Mouse (Mus musculus) embryonic facial prominence, embryonic 13.5 days (tissue): Measurements from ENCODE around the gene Rin3. TPM values are rescaled to one million over a fixed set of nuclear protein-coding genes. Genes with fewer than 3 reads are reported as not detected.

Experiments
- ATAC-seq: fragments of 200-750 bp; cut with Nextera tagmentation; 2 replicates; pipeline ENCODE4 v1.8.0; 2017; ENCODE audit warnings: low read depth; ENCODE audit not compliant: insufficient number of reproducible peaks, insufficient read depth, low FRiP score, low TSS enrichment
- H3K27ac ChIP-seq: fragments of 300-500 bp; sonication (generic); 2 replicates; pipeline ENCODE4 v1.5.1; 2015; ENCODE audit warnings: moderate library complexity, mild to moderate bottlenecking, inconsistent platforms
- H3K27me3 ChIP-seq: fragments of 300-500 bp; sonication (generic); 2 replicates; pipeline ENCODE4 v1.6.1; 2015; ENCODE audit warnings: mild to moderate bottlenecking, inconsistent platforms
- H3K36me3 ChIP-seq: fragments of 300-500 bp; sonication (generic); 2 replicates; pipeline ENCODE4 v1.6.1; 2015; ENCODE audit warnings: mild to moderate bottlenecking, inconsistent platforms
- H3K4me1 ChIP-seq: fragments of 300-500 bp; sonication (generic); 2 replicates; pipeline ENCODE4 v1.6.1; 2015; ENCODE audit warnings: inconsistent platforms
- H3K4me2 ChIP-seq: fragments of 300-500 bp; sonication (generic); 2 replicates; pipeline ENCODE4 v1.6.1; 2015; ENCODE audit warnings: moderate library complexity, mild to moderate bottlenecking, inconsistent platforms
- H3K4me3 ChIP-seq: fragments of 300-500 bp; sonication (generic); 2 replicates; pipeline ENCODE4 v1.5.1; 2015; ENCODE audit warnings: mild to moderate bottlenecking, inconsistent platforms
- H3K9ac ChIP-seq: fragments of 300-500 bp; sonication (generic); 2 replicates; pipeline ENCODE4 v1.6.1; 2015; ENCODE audit warnings: mild to moderate bottlenecking, inconsistent platforms
- H3K9me3 ChIP-seq: fragments of 300-500 bp; sonication (generic); 2 replicates; pipeline ENCODE4 v1.6.1; 2016; ENCODE audit warnings: inconsistent platforms
- WGBS: fragments of 180-500 bp; shearing (Covaris S2); methylation state at CpG from one replicate; pipeline ENCODE4 v1.1.7; 2015; ENCODE audit warnings: mixed read lengths; 5-methylcytosine and 5-hydroxymethylcytosine counted together
- polyA plus RNA-seq: library from polyadenylated mRNA; unstranded; fragments of >200 nt; fragmentation: Nextera tagmentation; extraction: Ambion mirVana; gene quantifications from 2 replicates; pipeline ENCODE4 v1.2.1, GENCODE M21; 2015

Gene Rin3
- polyA plus RNA-seq, 1 experiment from 2014 or later = 6.1 TPM

GRCm38 (mm10) chr12:102387219-102387917 is 104.5 kb downstream of the Rin3 start:
- no peak overlapping the region for H3K27ac ChIP-seq
- H3K9me3 ChIP-seq = no peaks in the 10 kb centered on the region
- no peaks in the 10 kb centered on the region for H3K36me3 ChIP-seq
- no peak overlapping the region for H3K4me2 ChIP-seq
- no peak overlapping the region for H3K9ac ChIP-seq
- ATAC-seq = peak; percentile 28; the same call in 1 of the 2 replicates
- H3K27me3 ChIP-seq = no peaks in the 10 kb centered on the region
- H3K4me1 ChIP-seq = no peaks in the 10 kb centered on the region
- WGBS = 54% methylated on average over 16 of the region's 16 CpGs
- no peak overlapping the region for H3K4me3 ChIP-seq

GRCm38 (mm10) chr12:102390042-102390441 is 107.2 kb downstream of the Rin3 start:
- no peaks in the 10 kb centered on the region for H3K9me3 ChIP-seq
- no peak overlapping the region for H3K4me3 ChIP-seq
- H3K9ac ChIP-seq = no peak overlapping the region
- no peaks in the 10 kb centered on the region for H3K4me1 ChIP-seq
- 29% methylated on average over 8 of the region's 8 CpGs for WGBS
- H3K27me3 ChIP-seq = no peaks in the 10 kb centered on the region
- no peak for ATAC-seq
- no peak overlapping the region for H3K27ac ChIP-seq
- peaks cover 13% of the 10 kb centered on the region; the same call in 1 of the 2 replicates for H3K36me3 ChIP-seq
- H3K4me2 ChIP-seq = no peak overlapping the region

GRCm38 (mm10) chr12:102391109-102391508 is 108.3 kb downstream of the Rin3 start:
- Histone ChIP-seq H3K27me3 (no peaks in the 10 kb centered on the region), H3K27ac (no peak overlapping the region), H3K4me1 (no peaks in the 10 kb centered on the region), H3K4me2 (no peak overlapping the region), H3K9me3 (no peaks in the 10 kb centered on the region), H3K9ac (no peak overlapping the region), H3K4me3 (no peak overlapping the region), H3K36me3 (peaks cover 19% of the 10 kb centered on the region; the same call in 1 of the 2 replicates)
- 81% methylated on average over 2 of the region's 2 CpGs for WGBS
- ATAC-seq = no peak

- 0 out of 2 replicates have a peak, but pooled peaks cover 3% of the 10 kb centered on the region for H3K4me1 ChIP-seq
- 66% methylated on average over 4 of the region's 4 CpGs for WGBS
- no peaks in the 10 kb centered on the region for H3K27me3 ChIP-seq
- H3K36me3 ChIP-seq = peaks cover 20% of the 10 kb centered on the region; the same call in 1 of the 2 replicates
- no peak overlapping the region for H3K27ac ChIP-seq
- no peak for ATAC-seq
- H3K9ac ChIP-seq = no peak overlapping the region
- no peak overlapping the region for H3K4me3 ChIP-seq
- no peaks in the 10 kb centered on the region for H3K9me3 ChIP-seq
- H3K4me2 ChIP-seq = no peak overlapping the region
Measured at GRCm38 (mm10) chr12:102391982-102392381, 109.1 kb downstream of the Rin3 start.

- H3K36me3 ChIP-seq = peaks cover 37% of the 10 kb centered on the region
- 92% methylated on average over 7 of the region's 7 CpGs for WGBS
- ATAC-seq = no peak
- H3K4me2 ChIP-seq = no peak overlapping the region
- H3K4me1 ChIP-seq = 0 out of 2 replicates have a peak, but pooled peaks cover 3% of the 10 kb centered on the region
- no peak overlapping the region for H3K9ac ChIP-seq
- H3K27me3 ChIP-seq = no peaks in the 10 kb centered on the region
- H3K4me3 ChIP-seq = no peak overlapping the region
- no peak overlapping the region for H3K27ac ChIP-seq
- no peaks in the 10 kb centered on the region for H3K9me3 ChIP-seq
Measured at GRCm38 (mm10) chr12:102394496-102394895, 111.6 kb downstream of the Rin3 start.

- H3K4me1 ChIP-seq = 0 out of 2 replicates have a peak, but pooled peaks cover 3% of the 10 kb centered on the region
- H3K4me3 ChIP-seq = no peak overlapping the region
- no peaks in the 10 kb centered on the region for H3K27me3 ChIP-seq
- no peaks in the 10 kb centered on the region for H3K9me3 ChIP-seq
- ATAC-seq = no peak
- no peak overlapping the region for H3K4me2 ChIP-seq
- 73% methylated on average over 9 of the region's 9 CpGs for WGBS
- H3K9ac ChIP-seq = no peak overlapping the region
- H3K36me3 ChIP-seq = peaks cover 44% of the 10 kb centered on the region
- no peak overlapping the region for H3K27ac ChIP-seq
Measured at GRCm38 (mm10) chr12:102395537-102395936, 112.7 kb downstream of the Rin3 start.

- Histone ChIP-seq H3K36me3 (peaks cover 52% of the 10 kb centered on the region), H3K4me3 (no peak overlapping the region), H3K27ac (0 out of 2 replicates have a peak overlapping the region, but pooled peaks have one; percentile 16), H3K9ac (no peak overlapping the region), H3K4me1 (0 out of 2 replicates have a peak, but pooled peaks cover 3% of the 10 kb centered on the region), H3K27me3 (no peaks in the 10 kb centered on the region), H3K4me2 (no peak overlapping the region), H3K9me3 (no peaks in the 10 kb centered on the region)
- 50% methylated on average over 19 of the region's 19 CpGs for WGBS
- no peak for ATAC-seq
Measured at GRCm38 (mm10) chr12:102395998-102396991, 113.4 kb downstream of the Rin3 start.

GRCm38 (mm10) chr12:102398588-102398987 is 115.7 kb downstream of the Rin3 start:
- ATAC-seq = no peak
- H3K27me3 ChIP-seq = no peaks in the 10 kb centered on the region
- H3K9ac ChIP-seq = no peak overlapping the region
- WGBS = 90% methylated on average over 4 of the region's 4 CpGs
- 0 out of 2 replicates have a peak, but pooled peaks cover 3% of the 10 kb centered on the region for H3K4me1 ChIP-seq
- H3K4me2 ChIP-seq = no peak overlapping the region
- H3K9me3 ChIP-seq = no peaks in the 10 kb centered on the region
- peaks cover 69% of the 10 kb centered on the region for H3K36me3 ChIP-seq
- H3K27ac ChIP-seq = no peak overlapping the region
- H3K4me3 ChIP-seq = no peak overlapping the region

GRCm38 (mm10) chr12:102413171-102413570 is 130.3 kb downstream of the Rin3 start:
- peaks cover 6% of the 10 kb centered on the region for H3K36me3 ChIP-seq
- no peaks in the 10 kb centered on the region for H3K9me3 ChIP-seq
- no peak overlapping the region for H3K9ac ChIP-seq
- H3K27ac ChIP-seq = no peak overlapping the region
- no peak for ATAC-seq
- H3K4me2 ChIP-seq = no peak overlapping the region
- 80% methylated on average over 13 of the region's 13 CpGs for WGBS
- H3K4me3 ChIP-seq = no peak overlapping the region
- H3K27me3 ChIP-seq = no peaks in the 10 kb centered on the region
- H3K4me1 ChIP-seq = peaks cover 9% of the 10 kb centered on the region; the same call in 1 of the 2 replicates

- no peak overlapping the region for H3K9ac ChIP-seq
- no peak overlapping the region for H3K27ac ChIP-seq
- H3K27me3 ChIP-seq = no peaks in the 10 kb centered on the region
- H3K9me3 ChIP-seq = no peaks in the 10 kb centered on the region
- peaks cover 6% of the 10 kb centered on the region for H3K36me3 ChIP-seq
- H3K4me1 ChIP-seq = peaks cover 9% of the 10 kb centered on the region; the same call in 1 of the 2 replicates
- H3K4me3 ChIP-seq = no peak overlapping the region
- 87% methylated on average over 6 of the region's 6 CpGs for WGBS
- ATAC-seq = no peak
- no peak overlapping the region for H3K4me2 ChIP-seq
Measured at GRCm38 (mm10) chr12:102414686-102415085, 131.8 kb downstream of the Rin3 start.

GRCm38 (mm10) chr12:102416391-102416837 is 133.6 kb downstream of the Rin3 start:
- 0 out of 2 replicates have a peak, but pooled peaks have one; percentile 10 for ATAC-seq
- no peak overlapping the region for H3K27ac ChIP-seq

More at GRCm38 (mm10) chr12:102416391-102416837, 133.6 kb downstream of the Rin3 start:
- Histone ChIP-seq H3K27me3 (no peaks in the 10 kb centered on the region), H3K9ac (0 out of 2 replicates have a peak overlapping the region, but pooled peaks have one; percentile 6), H3K4me2 (no peak overlapping the region), H3K9me3 (no peaks in the 10 kb centered on the region), H3K36me3 (peaks cover 10% of the 10 kb centered on the region), H3K4me1 (peaks cover 9% of the 10 kb centered on the region; the same call in 1 of the 2 replicates), H3K4me3 (no peak overlapping the region)
- WGBS = 40% methylated on average over 7 of the region's 7 CpGs
